Mouse (Mus musculus): ENCODE measurements around the gene Slc30a10. TPM values are rescaled to one million over a fixed set of nuclear protein-coding genes. Genes with fewer than 3 reads are reported as not detected.

The Slc30a10 gene
- total and polyA plus RNA-seq, 3 experiments: not detected

DNA sequence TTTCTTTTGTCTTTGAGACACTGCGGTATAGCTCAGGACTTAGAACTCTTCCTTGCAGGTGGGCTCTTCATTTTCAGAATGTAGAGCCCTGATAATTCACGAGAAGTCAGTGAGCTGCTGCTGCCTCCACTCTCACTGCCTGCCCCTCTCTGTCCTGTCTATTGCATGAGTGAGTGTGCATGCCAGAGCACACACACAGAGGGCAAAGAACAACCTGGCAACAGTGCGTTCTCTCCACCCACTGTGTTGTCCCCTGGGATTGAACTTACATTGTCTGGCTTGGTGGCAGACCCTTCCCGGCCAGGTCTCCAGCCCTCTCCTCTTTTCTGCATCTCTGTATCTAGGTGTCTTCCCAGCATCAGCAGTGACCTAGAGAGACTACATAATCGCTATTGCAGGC, 28.1 kb upstream of the Slc30a10 start:
- no peaks in the 10 kb centered on the region for H3K4me1 ChIP-seq (ENCODE audit: control insufficient read depth in 1 of 2, insufficient read depth in 2 of 2)
- no peak for DNase-seq (ENCODE audit: extremely low read depth)
- dilution Hi-C loops (cut with MboI; ENCODE audit: extremely low pct_ligation_motif_present, extremely low pct_unique_long_range_greater_than_20kb, low sequenced_read_pairs) (no loop called here), in situ Hi-C loops (cut with MboI; ENCODE audit: low pct_ligation_motif_present, low pct_unique_long_range_greater_than_20kb, low sequenced_read_pairs) (no loop called here)
- TF ChIP-seq CTCF (conservative IDR thresholded peaks at IDR 0.05 in 1 of 2, IDR thresholded peaks at IDR 0.05 in 1 of 2; ENCODE audit: low read depth in 2 of 2, low read length in 2 of 2) (no peak), MAZ (IDR thresholded peaks at IDR 0.05; ENCODE audit: low read depth, low read length) (no peak), HCFC1 (IDR thresholded peaks at IDR 0.05; ENCODE audit: low read depth, low read length) (no peak), TCF12 (IDR thresholded peaks at IDR 0.05; ENCODE audit: low read depth, low read length) (no peak)
- no peaks in the 10 kb centered on the region for H3K79me2 ChIP-seq (replicated peaks; ENCODE audit: control insufficient read depth, extremely low read depth, insufficient read depth, poor library complexity, severe bottlenecking)
- H3K27me3 ChIP-seq (replicated peaks): no peaks in the 10 kb centered on the region
- H3K27ac ChIP-seq (ENCODE audit: insufficient read depth, low read depth): no peak overlapping the region
- H3K9ac ChIP-seq (ENCODE audit: insufficient read depth, low read depth): no peak overlapping the region
- no peak overlapping the region for H3K4me3 ChIP-seq (replicated peaks in 1 of 3; ENCODE audit: low read depth in 2 of 3, low read length in 2 of 3, poor library complexity in 1 of 3)
- H3K4me2 ChIP-seq (ENCODE audit: insufficient read depth, low read depth, poor library complexity, severe bottlenecking): no peak overlapping the region
- H3K36me3 ChIP-seq (replicated peaks in 1 of 2; ENCODE audit: control insufficient read depth in 1 of 2, insufficient read depth in 1 of 2, low read length in 1 of 2): peaks cover 57 to 87% of the 10 kb centered on the region in 2 experiments
- H3K9me3 ChIP-seq (replicated peaks; ENCODE audit: low read length): no peaks in the 10 kb centered on the region

DNA sequence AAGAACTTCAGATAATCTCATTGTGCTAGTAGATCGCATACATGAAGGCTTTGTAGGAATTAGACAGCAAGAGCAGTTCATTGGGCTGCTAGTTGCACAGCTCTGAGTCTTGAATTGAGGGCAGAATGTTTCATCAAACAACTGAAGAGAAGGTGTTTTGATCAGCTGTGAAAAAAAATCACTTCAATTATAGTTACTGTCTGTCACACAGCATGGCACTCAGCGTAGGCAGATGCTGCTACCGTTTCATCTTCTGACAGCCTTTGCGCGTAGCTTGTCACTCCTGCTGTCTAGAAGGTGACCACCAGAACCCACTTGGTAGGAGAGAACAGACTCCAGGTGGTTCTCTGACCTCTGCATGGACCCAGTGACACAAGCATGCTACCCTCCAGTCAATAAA, 24.2 kb upstream of the Slc30a10 start:
- in situ Hi-C loops (cut with MboI; ENCODE audit: low pct_ligation_motif_present, low pct_unique_long_range_greater_than_20kb, low sequenced_read_pairs): no loop called here
- no peaks in the 10 kb centered on the region for H3K9me3 ChIP-seq (replicated peaks; ENCODE audit: low read length)

DNA sequence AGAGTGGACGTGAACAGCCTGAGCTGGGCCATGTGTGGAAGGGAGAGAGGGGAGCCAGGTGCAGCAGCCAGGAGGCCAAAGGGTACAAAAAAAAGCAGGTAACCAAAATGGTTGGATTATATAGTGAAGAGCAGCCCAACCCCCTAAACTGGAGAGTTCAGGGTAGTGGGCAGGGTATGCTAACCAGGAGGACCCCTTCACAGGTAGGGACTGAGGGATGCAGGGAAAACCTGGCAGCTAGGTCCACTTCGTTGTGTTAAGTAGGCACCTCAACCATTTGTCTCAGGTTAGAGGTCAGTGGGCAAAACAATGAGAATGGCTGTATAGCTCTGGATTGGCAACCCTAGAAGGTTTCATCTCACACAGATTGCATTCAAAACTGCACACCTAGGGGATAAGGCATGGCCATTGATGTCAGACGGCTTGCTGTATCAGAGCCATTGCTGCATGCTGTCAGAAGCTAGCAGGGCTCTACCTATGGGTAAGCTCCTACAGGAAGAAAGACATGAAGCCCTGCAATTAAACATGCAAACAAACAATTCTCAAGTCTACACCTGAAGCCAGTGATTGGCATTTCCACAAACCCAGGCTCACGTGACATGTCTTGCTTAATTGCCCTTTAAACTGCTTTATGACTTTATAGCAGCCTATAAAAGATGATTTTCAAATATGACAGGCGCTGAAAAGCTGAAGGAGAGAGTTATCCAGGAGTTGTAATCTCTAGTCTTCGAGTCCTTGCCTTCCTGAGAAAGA, 23.2 kb upstream of the Slc30a10 start:
- H3K9me3 ChIP-seq (replicated peaks; ENCODE audit: low read length): no peaks in the 10 kb centered on the region
- H3K4me3 ChIP-seq (replicated peaks in 1 of 3; ENCODE audit: low read depth in 2 of 3, low read length in 2 of 3, poor library complexity in 1 of 3): no peak overlapping the region
- no peak for DNase-seq (ENCODE audit: extremely low read depth)
- H3K4me2 ChIP-seq (ENCODE audit: insufficient read depth, low read depth, poor library complexity, severe bottlenecking): no peak overlapping the region
- no peaks in the 10 kb centered on the region for H3K79me2 ChIP-seq (replicated peaks; ENCODE audit: control insufficient read depth, extremely low read depth, insufficient read depth, poor library complexity, severe bottlenecking)
- no peak overlapping the region for H3K9ac ChIP-seq (ENCODE audit: insufficient read depth, low read depth)
- dilution Hi-C loops (cut with MboI; ENCODE audit: extremely low pct_ligation_motif_present, extremely low pct_unique_long_range_greater_than_20kb, low sequenced_read_pairs) (no loop called here), in situ Hi-C loops (cut with MboI; ENCODE audit: low pct_ligation_motif_present, low pct_unique_long_range_greater_than_20kb, low sequenced_read_pairs) (no loop called here)
- H3K36me3 ChIP-seq (replicated peaks in 1 of 2; ENCODE audit: control insufficient read depth in 1 of 2, insufficient read depth in 1 of 2, low read length in 1 of 2): peaks cover 27 to 40% of the 10 kb centered on the region in 2 experiments
- no peak overlapping the region for H3K27ac ChIP-seq (ENCODE audit: insufficient read depth, low read depth)
- H3K4me1 ChIP-seq (ENCODE audit: control insufficient read depth in 1 of 2, insufficient read depth in 2 of 2): peaks cover 2 to 4% of the 10 kb centered on the region in 2 experiments; a peak in 2 of 4 replicates
- H3K27me3 ChIP-seq (replicated peaks): no peaks in the 10 kb centered on the region
- TF ChIP-seq ZC3H11A (IDR thresholded peaks at IDR 0.05; ENCODE audit: low read depth, low read length) (no peak), MXI1 (IDR thresholded peaks at IDR 0.05; ENCODE audit: low read depth, low read length) (no peak), TBP (conservative IDR thresholded peaks at IDR 0.05; ENCODE audit: low read depth, low read length) (no peak), POLR2AphosphoS2 (IDR thresholded peaks at IDR 0.05; ENCODE audit: low read depth, low read length) (no peak), SMC3 (IDR thresholded peaks at IDR 0.05; ENCODE audit: low read depth, low read length) (no peak)

More for the DNA sequence above, 24.2 kb upstream of the Slc30a10 start:
- Histone ChIP-seq H3K9ac (ENCODE audit: insufficient read depth, low read depth) (no peak overlapping the region), H3K79me2 (replicated peaks; ENCODE audit: control insufficient read depth, extremely low read depth, insufficient read depth, poor library complexity, severe bottlenecking) (no peaks in the 10 kb centered on the region), H3K4me2 (ENCODE audit: insufficient read depth, low read depth, poor library complexity, severe bottlenecking) (no peak overlapping the region), H3K36me3 (replicated peaks in 1 of 2; ENCODE audit: control insufficient read depth in 1 of 2, insufficient read depth in 1 of 2, low read length in 1 of 2) (peaks cover 33 to 48% of the 10 kb centered on the region in 2 experiments), H3K27me3 (replicated peaks) (no peaks in the 10 kb centered on the region), H3K4me3 (replicated peaks in 1 of 3; ENCODE audit: low read depth in 2 of 3, low read length in 2 of 3, poor library complexity in 1 of 3) (no peak overlapping the region), H3K4me1 (ENCODE audit: control insufficient read depth in 1 of 2, insufficient read depth in 2 of 2) (no peaks in the 10 kb centered on the region), H3K27ac (ENCODE audit: insufficient read depth, low read depth) (no peak overlapping the region)
- TF ChIP-seq EP300 (IDR thresholded peaks at IDR 0.05; ENCODE audit: low read length) (no peak), PAX5 (IDR thresholded peaks at IDR 0.05; ENCODE audit: low read length) (no peak), POLR2AphosphoS2 (IDR thresholded peaks at IDR 0.05; ENCODE audit: low read depth, low read length) (no peak)
- no peak for DNase-seq (ENCODE audit: extremely low read depth)
- dilution Hi-C loops (cut with MboI; ENCODE audit: extremely low pct_ligation_motif_present, extremely low pct_unique_long_range_greater_than_20kb, low sequenced_read_pairs): no loop called here
